Mouse (Mus musculus): ENCODE results near the gene Wdfy3.
"Not testable (repeated sequence)": the region's sequence is repeated elsewhere in the genome, so short reads cannot be mapped to it uniquely, and the experiment has no call there.

Wdfy3 gene

DNA sequence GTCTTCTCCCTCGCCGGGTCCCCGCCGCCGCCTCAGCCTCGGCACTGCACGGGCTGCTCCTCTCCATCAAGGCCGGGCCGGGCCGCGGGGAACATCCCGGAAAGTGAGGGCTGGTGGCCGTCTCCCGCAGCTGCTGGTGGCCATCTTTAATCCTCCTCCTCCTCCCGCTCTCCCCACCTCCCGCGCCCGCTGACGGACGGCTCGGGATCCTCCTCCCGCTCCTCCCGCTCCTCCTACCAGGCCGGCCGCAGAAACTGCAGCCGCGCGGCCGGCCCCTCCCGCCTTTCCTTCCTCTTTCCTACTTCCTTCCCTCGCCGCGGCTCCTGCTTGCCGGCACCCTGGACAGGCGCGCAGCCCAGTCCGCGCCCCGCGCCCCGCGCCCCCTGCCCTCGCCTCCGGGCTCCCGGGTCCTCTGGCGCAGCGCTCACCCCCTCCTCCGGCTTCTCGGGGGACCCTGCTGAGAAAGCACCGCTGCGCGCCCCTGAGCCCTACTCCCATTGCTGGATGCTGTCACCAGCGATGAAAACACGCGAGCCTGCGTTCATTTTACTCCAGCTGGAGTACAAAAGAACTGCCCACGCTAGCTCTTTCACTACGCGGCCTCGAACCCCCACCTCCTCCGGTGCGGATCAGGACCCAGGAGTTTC lies at the start of gene Wdfy3:
TSS of gene Wdfy3 (minus strand) at position 155 of the 647 bp plus-strand sequence.
- CTCF ChIA-PET, result no interaction called here

DNA sequence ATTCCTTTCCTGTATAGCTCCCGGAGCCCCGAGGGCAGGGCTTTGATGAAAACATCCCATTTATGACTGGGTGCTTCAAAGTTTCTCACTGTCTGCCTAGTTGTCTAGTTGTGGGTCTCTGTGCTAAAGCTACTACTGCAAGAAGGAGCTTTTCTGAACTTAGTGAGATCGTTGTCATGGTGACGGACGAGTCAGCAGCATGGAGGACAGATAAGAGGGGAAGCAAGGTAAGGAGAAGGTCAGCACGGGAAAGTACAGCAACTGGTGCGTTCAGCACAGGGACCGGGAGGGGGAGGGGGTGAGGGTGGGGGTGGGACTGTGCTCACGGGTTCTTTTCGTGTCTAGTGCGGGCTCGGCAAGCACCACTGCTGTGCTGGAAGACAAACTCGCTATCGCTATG lies 43.3 kb upstream of the Wdfy3 start:
- CTCF ChIA-PET, result no interaction called here

DNA sequence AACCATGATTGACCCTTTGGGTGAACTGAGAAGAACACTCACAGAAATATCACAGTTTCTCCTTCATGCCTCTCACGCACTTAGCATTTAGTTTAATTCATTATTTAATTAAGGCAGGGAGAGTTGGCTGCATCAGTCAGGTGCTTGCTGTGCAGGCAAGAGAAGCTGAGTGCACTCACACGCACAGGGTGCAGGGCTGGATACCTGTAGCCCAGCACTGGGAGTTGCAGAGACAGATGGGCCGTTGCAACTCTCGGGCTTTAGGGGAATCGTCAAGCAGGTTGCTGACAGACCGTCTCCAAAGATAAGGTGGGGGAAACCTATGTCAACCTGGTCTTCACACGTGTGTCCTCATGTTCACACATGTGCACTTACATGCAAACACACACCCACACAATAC lies 42.3 kb upstream of the Wdfy3 start:
- CTCF ChIA-PET, result no interaction called here

DNA sequence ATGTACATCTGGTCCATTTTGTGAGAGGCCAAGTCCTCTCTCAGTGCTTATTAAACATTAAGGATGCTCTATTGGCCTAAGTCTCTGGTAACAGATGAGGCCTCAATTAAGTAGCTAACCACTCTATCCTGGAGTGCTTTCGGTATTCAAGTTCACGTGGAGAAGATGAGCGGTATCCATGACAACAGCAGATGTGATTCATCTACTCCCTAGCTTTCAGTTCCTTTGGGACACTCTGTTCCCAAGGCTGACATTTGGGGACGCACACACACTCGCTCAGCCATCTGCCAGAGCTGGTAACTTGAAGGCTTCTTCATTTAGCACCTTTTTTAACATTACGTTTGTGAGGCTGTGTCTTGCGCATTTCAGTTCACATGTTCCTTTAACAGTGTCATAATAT lies 40.3 kb upstream of the Wdfy3 start:
- CTCF ChIA-PET, result no interaction called here

DNA sequence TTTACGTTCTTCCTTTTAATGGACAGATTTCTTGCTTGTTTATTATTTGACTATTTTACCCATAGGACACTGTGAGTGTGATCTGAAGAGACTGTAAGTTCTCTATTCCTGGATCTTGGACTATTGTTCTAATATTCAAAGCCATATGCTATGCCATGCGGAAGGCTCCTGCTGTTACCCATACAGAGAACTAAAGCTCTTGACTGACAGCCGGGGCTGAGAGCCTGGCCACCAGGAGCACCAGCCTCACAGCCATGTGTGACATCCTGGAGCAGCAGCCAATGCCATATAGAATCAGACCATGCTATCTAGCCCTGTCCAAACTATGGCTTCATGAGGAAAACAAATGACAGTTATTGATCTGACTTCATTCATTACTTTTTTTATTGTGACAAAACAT lies 36.2 kb upstream of the Wdfy3 start:
- CTCF ChIA-PET, result interaction anchor here (0.6 kb wide), 1 partner anchor 790 kb away, joined by 10 read pairs; no protein-coding TSS in a partner anchor

DNA sequence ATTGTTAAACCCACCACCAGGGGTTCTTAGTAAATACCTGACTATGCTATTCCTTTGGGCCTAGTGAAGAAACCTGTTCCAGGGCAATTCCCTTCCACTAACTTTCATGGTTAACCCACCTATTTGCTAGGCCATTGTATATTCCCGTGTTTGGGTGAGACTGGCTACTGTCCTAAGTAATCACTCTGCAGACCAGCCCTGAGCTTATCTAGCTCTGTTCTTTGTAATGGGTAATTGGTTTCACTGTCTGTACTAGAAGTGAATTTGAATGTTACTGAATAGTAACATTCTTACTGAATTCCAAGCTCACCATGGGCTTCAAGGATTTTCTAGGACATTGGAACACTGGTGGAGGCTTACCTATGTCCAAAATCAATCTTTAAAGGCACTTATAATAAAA lies 32.1 kb upstream of the Wdfy3 start:
- CTCF ChIA-PET, result not testable (repeated sequence)

DNA sequence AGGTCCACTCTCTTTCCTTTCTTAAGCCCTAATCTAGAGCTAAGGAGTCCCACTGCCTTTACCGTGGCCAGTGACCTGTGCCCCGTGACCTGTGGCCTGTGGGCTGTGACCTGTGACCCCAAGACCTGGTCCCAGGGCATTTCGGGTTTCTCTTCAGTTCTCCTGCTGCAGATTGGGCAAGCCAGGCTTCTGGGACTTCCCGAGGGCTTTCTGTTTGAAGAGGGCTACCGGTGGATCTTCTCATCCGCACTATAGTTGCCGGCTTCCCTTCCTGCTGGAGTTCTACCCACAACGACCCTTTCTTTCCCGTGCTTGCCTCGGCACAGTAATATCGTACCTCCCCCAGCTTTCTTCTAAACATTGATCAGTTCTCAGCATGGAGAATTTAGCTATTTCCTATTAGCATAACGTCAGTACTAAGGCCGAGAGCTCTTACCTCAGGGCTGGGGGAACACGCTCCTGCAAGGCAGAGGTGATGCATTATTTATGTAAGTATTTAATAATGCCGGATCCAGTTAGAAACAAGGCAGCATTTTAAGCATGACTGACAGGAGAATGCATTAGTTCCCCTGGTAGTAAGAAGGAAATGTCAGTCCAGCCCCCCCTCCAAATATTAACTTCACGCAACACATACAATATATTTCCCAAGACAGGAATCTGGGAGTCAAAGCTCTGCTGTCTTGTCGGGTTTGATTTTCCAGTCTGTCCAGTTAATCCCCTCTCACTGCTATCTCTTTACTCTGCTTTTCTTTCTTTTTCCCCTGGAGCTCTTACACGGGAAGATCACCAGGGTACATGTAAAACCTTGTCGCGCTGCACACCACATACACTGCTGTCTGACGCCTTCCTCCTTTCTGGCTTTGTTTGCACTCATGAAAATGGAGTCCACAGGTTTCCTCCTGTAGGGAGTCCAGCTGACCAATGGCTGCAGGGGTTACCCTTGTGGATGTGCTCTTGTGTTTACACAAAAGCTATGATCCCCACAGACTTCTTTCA lies 30.8 kb upstream of the Wdfy3 start:
- CTCF ChIA-PET, result no interaction called here

DNA sequence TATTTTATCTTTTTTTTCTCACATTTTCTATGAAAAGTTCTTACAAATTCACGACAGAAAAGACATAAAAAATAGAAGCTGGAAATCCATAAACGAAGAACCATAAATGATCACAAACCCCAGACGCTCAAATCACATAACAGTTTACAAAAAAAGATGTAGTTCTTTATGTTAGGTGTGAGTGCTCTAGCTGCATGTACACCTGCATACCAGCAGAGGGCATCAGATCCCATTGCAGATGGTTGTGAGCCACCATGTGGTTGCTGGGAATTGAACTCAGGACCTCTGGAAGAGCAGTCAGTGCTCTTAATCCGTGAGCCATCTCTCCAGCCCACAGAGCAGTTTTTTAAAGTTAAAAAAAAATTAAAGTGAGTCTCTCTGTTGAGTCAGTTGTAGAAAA lies 25.9 kb upstream of the Wdfy3 start:
- CTCF ChIA-PET, result no interaction called here

DNA sequence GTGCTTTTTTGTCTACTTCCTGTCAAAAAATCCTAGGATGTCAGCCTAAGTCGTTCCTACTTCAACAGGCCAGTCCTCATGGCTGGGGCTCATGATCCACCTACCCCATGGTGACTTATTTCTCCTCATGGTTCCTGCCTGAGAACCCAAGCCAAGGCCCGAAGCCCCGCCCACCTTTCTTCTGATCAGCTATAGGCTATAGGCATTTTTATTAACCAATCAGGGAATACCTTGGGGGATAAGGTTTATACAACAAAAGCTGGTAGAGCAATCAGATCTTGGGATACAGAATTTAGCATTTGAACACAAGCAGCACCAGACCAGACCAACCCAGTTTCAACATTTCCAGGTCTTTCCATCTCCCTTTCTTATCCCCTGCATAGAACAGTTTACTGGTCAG lies 21.0 kb upstream of the Wdfy3 start:
- CTCF ChIA-PET, result no interaction called here

DNA sequence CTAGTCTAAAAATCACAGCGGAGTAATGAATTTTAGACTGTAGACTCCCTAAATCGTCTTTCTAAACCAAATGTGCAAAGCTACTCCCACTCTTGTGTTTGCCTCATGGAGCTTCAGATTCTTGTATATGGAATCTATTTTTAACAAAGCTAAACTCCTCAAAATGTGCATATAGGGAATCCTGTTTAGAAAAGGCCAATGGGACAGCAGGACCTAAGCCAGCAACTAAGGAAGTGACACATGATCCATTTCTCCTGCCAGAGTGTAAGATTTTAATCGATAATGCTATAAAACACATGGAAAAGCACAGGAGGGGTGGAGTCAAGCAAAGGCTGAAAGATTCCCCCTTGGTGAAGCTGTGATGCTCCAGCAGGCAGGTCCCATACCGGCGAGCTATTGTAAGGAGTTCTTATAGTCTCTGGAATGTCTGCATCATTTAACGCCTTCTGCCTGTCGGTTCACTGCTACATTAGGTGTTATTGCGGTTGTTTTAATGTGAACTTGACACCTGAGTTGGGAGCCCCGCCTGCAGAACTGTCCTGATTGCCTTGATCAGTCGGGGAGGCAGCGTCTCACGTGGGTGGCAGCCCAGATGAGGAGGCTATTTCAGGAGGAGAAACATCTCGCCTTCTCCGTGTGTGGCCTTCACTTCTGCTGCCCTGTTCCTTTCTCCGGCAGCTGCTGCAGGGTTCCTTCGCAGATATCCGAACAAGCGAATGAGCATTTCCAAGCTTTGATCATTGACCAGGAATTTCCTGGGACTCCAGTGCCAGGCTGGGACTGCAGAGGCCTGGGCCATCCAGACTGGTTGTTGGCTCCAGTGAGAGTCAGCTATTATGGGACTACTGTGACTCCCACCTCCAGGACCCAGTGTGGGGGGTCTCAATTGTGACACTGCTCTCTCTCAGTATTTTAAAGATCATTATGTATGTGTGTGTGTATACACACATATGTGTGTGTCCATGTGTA lies 15.3 kb upstream of the Wdfy3 start:
- CTCF ChIA-PET, result no interaction called here

DNA sequence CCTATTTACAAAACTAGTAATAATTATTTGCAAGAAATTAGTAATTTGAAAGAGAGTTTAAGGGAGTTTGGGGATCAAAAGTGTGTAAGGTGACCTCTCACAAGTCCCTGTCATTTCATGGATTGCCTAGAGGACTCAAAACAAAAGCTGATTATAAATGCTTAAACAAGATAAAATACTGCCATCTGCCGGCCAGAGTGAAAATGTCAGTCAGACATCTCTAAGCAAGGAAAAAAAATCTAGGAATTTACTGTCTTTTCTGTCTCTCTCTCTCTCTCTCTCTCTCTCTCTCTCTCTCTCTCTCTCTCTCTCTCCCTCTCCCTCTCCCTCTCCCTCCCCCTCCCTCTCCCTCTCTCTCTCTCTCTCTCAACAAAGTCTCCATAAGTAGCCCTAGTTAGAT lies 4.4 kb upstream of the Wdfy3 start:
- CTCF ChIA-PET, result interaction anchor here (0.7 kb wide), 2 partner anchors 18 to 1156 kb away, joined by 8 to 10 read pairs; no protein-coding TSS in a partner anchor

DNA sequence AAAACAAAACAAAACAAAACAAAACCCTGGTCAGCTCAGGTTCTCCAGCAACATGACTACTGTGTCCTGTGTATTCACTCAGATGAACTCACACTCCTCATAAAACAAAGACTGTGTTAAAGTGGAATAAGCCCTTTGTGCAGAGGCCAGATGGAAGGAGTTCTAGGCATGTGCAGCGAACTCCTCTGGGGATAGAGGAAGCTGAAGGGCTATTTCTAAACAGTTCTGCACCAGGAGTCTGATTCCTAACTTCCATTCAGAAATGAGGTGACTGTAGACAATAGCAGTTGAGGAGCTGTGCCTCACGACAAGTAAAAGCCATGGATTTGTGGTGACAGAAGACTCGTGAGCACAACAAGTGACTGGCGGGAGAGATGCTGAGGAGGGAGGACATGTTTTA lies 2.3 kb upstream of the Wdfy3 start:
- CTCF ChIA-PET, result no interaction called here

DNA sequence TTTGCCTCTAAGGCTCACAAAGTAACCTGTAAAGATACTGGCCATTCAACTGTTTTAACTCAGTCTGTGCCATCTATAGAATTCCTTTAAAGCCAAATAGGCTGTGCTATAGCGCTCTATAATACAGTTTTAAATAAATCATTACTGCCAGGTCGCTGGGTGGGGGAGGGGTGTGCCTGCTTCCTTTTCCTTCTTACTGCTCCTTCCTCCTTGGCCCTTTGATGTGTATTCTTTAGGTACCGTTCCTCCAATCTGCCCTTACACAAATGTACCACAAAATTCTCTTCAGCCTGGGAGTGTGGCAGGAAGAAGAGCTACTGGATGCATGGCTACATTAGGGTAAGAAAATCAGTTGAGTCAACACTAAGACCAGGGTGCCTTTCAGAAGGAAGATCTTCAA lies 1.5 kb upstream of the Wdfy3 start:
- CTCF ChIA-PET, result no interaction called here

DNA sequence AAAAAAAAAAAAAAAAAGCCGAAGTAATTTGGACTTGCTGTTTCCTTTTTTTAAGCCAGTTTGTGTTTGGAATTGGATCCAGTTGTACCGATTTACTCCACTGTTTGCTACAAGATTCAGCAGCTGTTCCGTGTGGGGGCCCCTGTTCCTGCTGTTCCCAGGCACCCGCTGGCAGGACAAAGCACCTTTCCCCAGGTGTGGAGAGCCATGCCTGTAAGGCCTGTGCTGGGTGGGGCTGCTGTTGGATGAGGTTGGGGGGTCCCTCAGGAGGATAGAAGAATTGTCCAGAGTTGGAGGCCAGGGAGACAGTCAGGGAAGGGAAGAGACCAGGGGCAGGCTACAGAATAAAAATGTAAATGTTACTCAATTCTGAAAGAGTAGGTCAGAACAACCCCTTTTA lies 1.1 kb upstream of the Wdfy3 start:
- CTCF ChIA-PET, result no interaction called here

DNA sequence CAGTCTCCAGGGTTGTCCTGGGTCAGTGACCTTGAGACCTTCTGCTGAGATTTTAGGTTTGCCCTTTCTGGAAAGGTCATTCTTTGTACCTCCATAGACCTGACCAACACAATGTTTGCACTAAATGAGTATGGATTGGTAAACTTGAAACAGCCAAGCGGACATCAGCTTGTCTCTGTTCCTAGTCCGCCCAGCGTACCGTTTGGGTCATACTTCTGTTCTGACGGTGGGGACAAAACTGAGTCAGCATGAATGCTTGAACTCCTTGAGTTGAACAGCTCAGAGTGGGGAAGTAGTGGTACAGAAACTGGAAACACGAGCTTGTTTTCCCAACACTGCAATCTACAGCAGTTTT lies 670 bp upstream of the Wdfy3 start:
- CTCF ChIA-PET, result no interaction called here

DNA sequence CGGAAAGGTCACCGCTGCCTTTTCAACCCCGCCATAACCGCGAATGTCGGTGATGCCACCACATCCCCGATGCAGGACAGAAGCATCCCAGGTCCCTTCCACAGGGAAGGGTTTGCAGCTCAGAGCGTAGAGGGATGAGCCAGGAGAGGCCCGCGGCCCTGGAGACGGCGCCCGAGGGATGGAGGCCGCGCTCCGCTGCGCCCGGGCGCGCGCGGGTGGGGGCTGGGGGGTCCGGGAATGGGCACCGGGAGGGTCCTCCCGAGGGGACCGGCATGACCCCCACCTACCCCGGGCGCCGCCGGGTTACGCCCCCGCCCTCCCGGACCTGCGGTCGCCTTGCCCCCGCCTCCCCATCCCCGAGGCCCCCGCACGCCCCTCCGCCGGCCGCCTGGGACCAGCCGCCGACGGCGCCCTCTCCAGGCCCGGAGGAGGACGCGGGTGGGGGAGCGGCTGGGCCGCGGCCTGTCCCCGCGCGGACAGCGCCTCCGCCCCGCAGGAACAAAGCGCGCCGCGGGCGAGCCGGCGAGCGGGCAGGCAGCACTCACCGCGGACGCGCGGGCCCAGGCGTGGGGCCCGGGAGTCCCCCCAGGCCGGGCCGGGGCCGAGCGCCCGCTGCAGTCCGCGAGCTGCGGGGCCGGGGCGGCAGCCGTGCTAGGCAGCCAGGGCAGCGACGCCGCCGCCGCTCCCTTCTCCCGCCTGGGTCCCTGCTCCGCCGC lies 512 bp downstream of the Wdfy3 start:
- CTCF ChIA-PET, result no interaction called here

DNA sequence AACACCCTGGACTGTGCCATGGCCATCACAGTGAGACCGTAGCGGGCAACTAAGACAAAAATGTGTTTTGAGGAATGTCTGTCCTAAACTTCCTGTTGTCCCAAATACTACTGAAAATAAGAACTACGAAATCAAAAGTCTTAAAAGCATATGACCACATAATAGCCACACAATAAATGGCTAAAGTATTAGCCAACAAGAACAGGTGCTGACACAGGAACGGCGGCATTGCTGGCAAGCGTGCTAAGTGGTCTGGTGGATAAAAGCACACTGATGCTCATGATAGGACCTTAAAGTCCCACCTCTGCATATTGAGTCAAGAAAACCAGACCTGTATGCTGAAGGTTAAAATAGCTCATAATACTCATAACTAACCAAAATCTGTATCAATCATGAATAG lies 3.3 kb downstream of the Wdfy3 start:
- CTCF ChIA-PET, result no interaction called here

DNA sequence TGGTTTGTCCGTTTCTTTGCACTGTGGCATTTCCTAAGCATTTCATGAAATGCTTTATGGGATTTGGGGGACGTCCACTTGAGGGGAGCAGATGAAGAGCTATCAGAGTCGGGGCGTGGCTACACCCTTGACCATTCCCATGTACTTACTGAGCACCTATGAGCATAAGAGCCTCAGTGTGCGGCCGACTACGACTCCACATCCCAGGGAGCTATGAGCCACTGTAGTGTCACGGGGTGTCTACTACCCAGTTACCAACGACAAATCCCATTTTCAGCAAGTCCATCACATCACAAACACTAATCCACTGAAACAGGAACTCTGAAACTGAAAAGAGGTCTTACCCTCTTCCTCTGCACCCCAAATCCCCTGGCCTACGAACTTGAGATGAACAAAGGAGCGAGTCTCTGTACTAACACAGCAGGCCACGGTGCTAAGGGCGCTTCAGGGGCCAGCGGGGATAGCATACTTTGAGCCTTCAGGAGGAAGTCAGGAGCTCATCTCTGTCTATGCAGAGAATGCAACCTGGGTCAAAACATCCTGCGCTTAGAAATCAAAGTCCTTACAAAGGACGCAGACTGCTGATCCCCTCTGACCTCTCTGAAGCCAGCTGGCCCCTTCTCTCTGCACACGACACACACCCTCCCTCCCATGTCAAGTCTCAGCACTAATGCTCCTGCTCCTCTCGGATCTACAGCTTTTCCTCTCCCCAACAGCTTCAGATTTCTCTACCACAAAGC lies 6.5 kb downstream of the Wdfy3 start:
- CTCF ChIA-PET, result no interaction called here

DNA sequence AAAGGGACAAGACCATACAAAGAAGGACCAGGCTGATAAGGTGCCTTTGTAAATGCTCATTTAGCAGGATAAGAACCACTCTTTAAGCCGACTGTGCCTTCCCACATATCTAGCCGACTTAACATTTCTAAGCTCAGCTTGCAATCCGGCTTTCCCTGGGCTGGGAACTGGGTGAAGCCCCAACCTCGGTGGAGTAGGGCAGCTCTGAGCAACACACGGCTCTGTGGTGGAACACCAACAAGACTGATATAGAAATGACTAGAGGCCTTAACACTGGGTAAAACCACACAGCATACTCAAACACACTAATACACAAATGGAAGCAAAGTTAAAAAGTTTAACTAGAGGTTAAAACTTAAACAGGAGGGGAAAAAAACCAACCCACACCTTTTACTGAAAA lies 7.9 kb downstream of the Wdfy3 start:
- CTCF ChIA-PET, result no interaction called here

DNA sequence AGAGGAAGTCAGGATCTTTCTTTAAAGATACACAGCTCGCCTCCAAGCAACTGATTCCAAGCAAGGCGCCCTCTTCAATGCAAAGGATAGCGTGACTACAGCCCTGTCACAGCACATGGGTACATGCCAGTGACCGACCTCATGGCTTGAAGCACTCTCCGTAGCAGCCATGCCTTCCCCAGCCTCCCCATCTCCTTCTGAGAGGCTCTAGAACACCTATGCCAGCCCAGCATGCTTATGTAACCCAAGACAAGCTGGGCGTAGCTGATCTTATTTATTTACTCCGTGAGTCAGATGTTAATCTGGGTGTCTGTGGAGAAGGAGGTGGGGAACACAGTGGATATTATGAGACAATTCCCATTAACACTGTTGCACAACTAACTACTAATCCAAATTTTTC lies 13.8 kb downstream of the Wdfy3 start:
- CTCF ChIA-PET, result interaction anchor here (0.6 kb wide), 1 partner anchor 18 kb away, joined by 10 read pairs; no protein-coding TSS in a partner anchor

DNA sequence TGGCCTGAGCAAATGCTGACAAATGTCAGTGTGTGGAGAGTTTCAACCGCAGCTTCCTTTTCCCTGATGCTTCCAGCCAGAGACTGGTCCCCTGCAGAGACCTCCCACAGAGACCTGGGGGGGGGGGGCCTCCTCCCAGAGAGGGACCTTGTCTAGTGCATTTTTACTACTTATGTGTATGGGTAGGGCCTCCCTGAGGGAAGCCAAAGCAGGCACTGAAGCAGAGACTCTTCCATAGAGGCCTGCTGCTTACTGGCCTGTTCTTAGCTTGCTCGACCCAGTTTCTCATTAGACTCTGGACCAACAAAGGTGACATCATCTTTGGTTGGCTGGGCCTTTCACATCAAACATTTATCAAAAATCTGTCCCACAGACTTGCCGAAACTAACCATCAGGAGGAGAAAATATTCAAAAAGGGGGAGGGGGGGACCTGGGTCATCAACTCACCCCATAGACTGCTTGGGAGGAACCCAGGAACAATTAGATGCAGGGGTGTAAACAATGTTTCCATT lies 14.5 kb downstream of the Wdfy3 start:
- CTCF ChIA-PET, result no interaction called here
